Mouse (Mus musculus) lung, embryonic 14.5 days (tissue): ENCODE results near the gene Grem1. TPM values are rescaled to one million over a fixed set of nuclear protein-coding genes. Genes with fewer than 3 reads are reported as not detected.

Experiments
- ATAC-seq: fragments of 200-750 bp; cut with Nextera tagmentation; 2 replicates; pipeline ENCODE4 v1.8.0; 2017; ENCODE audit warnings: mild to moderate bottlenecking, moderate TSS enrichment, moderate library complexity; ENCODE audit not compliant: insufficient read depth
- DNase-seq: peaks from one replicate; pipeline ENCODE4 v3.0.0-alpha.2; 2015
- H3K27ac ChIP-seq: fragments of 300-500 bp; sonication (generic); 2 replicates; pipeline ENCODE4 v1.5.1; 2014; ENCODE audit warnings: low read depth, mild to moderate bottlenecking, moderate library complexity
- H3K27me3 ChIP-seq: fragments of 300-500 bp; sonication (generic); 2 replicates; pipeline ENCODE4 v1.6.1; 2014; ENCODE audit warnings: low read length, control low read depth; ENCODE audit not compliant: insufficient read depth
- H3K36me3 ChIP-seq: fragments of 300-500 bp; sonication (generic); 2 replicates; pipeline ENCODE4 v1.6.1; 2014; ENCODE audit warnings: control low read depth; ENCODE audit not compliant: insufficient read depth
- H3K4me1 ChIP-seq: fragments of 300-500 bp; sonication (generic); 2 replicates; pipeline ENCODE4 v1.6.1; 2014; ENCODE audit warnings: antibody characterized with exemption, control low read depth; ENCODE audit not compliant: insufficient read depth
- H3K4me2 ChIP-seq: fragments of 300-500 bp; sonication (generic); 2 replicates; pipeline ENCODE4 v1.6.1; 2014; ENCODE audit warnings: mild to moderate bottlenecking
- H3K4me3 ChIP-seq: fragments of 300-500 bp; sonication (generic); 2 replicates; pipeline ENCODE4 v1.5.1; 2014; ENCODE audit warnings: low read depth, low read length
- H3K9ac ChIP-seq: fragments of 300-500 bp; sonication (generic); 2 replicates; pipeline ENCODE4 v1.6.1; 2014
- H3K9me3 ChIP-seq: fragments of 300-500 bp; sonication (generic); 2 replicates; pipeline ENCODE4 v1.6.1; 2016; ENCODE audit warnings: low read depth, low read length, control low read depth
- CTCF ChIP-seq: IDR thresholded peaks from 2 replicates; pipeline ENCODE4 v1.5.1; 2016; ENCODE audit warnings: antibody characterized with exemption, low read depth
- WGBS: fragments of 180-500 bp; shearing (Covaris S2); extraction: QIAGEN DNeasy Blood & Tissue Kit; methylation state at CpG from one replicate; pipeline ENCODE4 v1.1.7; 2014; 5-methylcytosine and 5-hydroxymethylcytosine counted together
- polyA plus RNA-seq: library from polyadenylated mRNA; unstranded; fragments of >200 nt; fragmentation: Nextera tagmentation; extraction: Ambion mirVana; gene quantifications from 2 replicates; pipeline ENCODE4 v1.2.1, GENCODE M21; 2014

Grem1 gene
- polyA plus RNA-seq, 1 experiment from 2014 or later = 0.37 TPM

GRCm38 (mm10) chr2:113707507-113707906 lies 50.9 kb downstream of the Grem1 start:
- Histone ChIP-seq H3K9ac (no peak overlapping the region), H3K9me3 (no peaks in the 10 kb centered on the region), H3K4me2 (no peak overlapping the region), H3K27me3 (no peaks in the 10 kb centered on the region), H3K4me1 (no peaks in the 10 kb centered on the region), H3K4me3 (no peak overlapping the region), H3K36me3 (no peaks in the 10 kb centered on the region), H3K27ac (no peak overlapping the region)
- no peak for TF ChIP-seq CTCF
- no peak for ATAC-seq
- 72% methylated on average over 4 of the region's 4 CpGs for WGBS
- no peak for DNase-seq

- peak; percentile 17 for DNase-seq
- WGBS = 20% methylated on average over 5 of the region's 5 CpGs
- no peak for TF ChIP-seq CTCF
- ATAC-seq = peak; percentile 58; the same call in 1 of the 2 replicates
- Histone ChIP-seq H3K4me3 (no peak overlapping the region), H3K4me2 (no peak overlapping the region), H3K9me3 (no peaks in the 10 kb centered on the region), H3K4me1 (no peaks in the 10 kb centered on the region), H3K9ac (no peak overlapping the region), H3K36me3 (no peaks in the 10 kb centered on the region), H3K27ac (no peak overlapping the region), H3K27me3 (no peaks in the 10 kb centered on the region)
Observed at GRCm38 (mm10) chr2:113701507-113701906, 56.9 kb downstream of the Grem1 start.

- no peak for TF ChIP-seq CTCF
- no peak for ATAC-seq
- H3K27ac ChIP-seq = no peak overlapping the region
- DNase-seq = no peak
- no peak overlapping the region for H3K4me2 ChIP-seq
- no peaks in the 10 kb centered on the region for H3K27me3 ChIP-seq
- 89% methylated on average over 5 of the region's 5 CpGs for WGBS
- 0 out of 2 replicates have a peak, but pooled peaks cover 3% of the 10 kb centered on the region for H3K4me1 ChIP-seq
- no peak overlapping the region for H3K4me3 ChIP-seq
- no peak overlapping the region for H3K9ac ChIP-seq
- no peaks in the 10 kb centered on the region for H3K36me3 ChIP-seq
- H3K9me3 ChIP-seq = no peaks in the 10 kb centered on the region
Observed at GRCm38 (mm10) chr2:113696647-113697046, 61.8 kb downstream of the Grem1 start.

GRCm38 (mm10) chr2:113696222-113696621 lies 62.2 kb downstream of the Grem1 start:
- Histone ChIP-seq H3K4me2 (no peak overlapping the region), H3K36me3 (no peaks in the 10 kb centered on the region), H3K4me1 (0 out of 2 replicates have a peak, but pooled peaks cover 3% of the 10 kb centered on the region), H3K27ac (no peak overlapping the region), H3K9me3 (no peaks in the 10 kb centered on the region), H3K27me3 (no peaks in the 10 kb centered on the region), H3K4me3 (no peak overlapping the region), H3K9ac (no peak overlapping the region)
- WGBS = 83% methylated on average over 3 of the region's 3 CpGs
- DNase-seq = no peak
- no peak for ATAC-seq
- no peak for TF ChIP-seq CTCF

Other genes with a start within 250 kb of the Grem1 start
- 0.30 and 0.57 TPM in 2 replicates for gene Scg5, start 70.5 kb upstream of the Grem1 start, polyA plus RNA-seq
- gene Arhgap11a, start 90.0 kb upstream of the Grem1 start, polyA plus RNA-seq = 5.2 and 6.0 TPM in 2 replicates